Mouse (Mus musculus): ENCODE measurements around the gene Arid2. TPM values are rescaled to one million over a fixed set of nuclear protein-coding genes. Genes with fewer than 3 reads are reported as not detected.
"Not testable (repeated sequence)": the region's sequence is repeated elsewhere in the genome, so short reads cannot be mapped to it uniquely, and the experiment has no call there.

Gene Arid2
- polyA plus RNA-seq, 2 experiments from 2014 or later, result 16.6 to 21.0 TPM

GRCm38 (mm10) chr15:96434202-96434601, 146.9 kb downstream of the Arid2 start:
- no peak for ATAC-seq

- not testable (repeated sequence) for ATAC-seq
Observed at GRCm38 (mm10) chr15:96441480-96441879, 154.2 kb downstream of the Arid2 start.

GRCm38 (mm10) chr15:96446785-96447184, 159.5 kb downstream of the Arid2 start:
- no peak for ATAC-seq

GRCm38 (mm10) chr15:96448656-96449299, 161.5 kb downstream of the Arid2 start:
- ATAC-seq, result no peak

- ATAC-seq, result no peak
Observed at GRCm38 (mm10) chr15:96453346-96453745, 166.0 kb downstream of the Arid2 start.

Other genes with a start within 250 kb of the Arid2 start
- 10 to 100 TPM; 39.8 to 46.8 TPM for gene Scaf11, start 173.3 kb downstream of the Arid2 start, polyA plus RNA-seq (2017; shearing (Covaris generic))

All from activated CD4-positive, CD25-positive, alpha-beta regulatory T cell, adult 4 months (primary cell).